Mouse (Mus musculus): Measurements from ENCODE around the gene Cyp21a1. TPM values are rescaled to one million over a fixed set of nuclear protein-coding genes. Genes with fewer than 3 reads are reported as not detected.
"Not testable (repeated sequence)": the region's sequence is repeated elsewhere in the genome, so short reads cannot be mapped to it uniquely, and the experiment has no call there.

The Cyp21a1 gene
- polyA plus RNA-seq, 1 experiment from 2014 or later, result not detected

GRCm38 (mm10) chr17:34798071-34798470 is 6.3 kb downstream of the Cyp21a1 start:
- not testable (repeated sequence) for H3K4me2 ChIP-seq (ENCODE audit: low read depth, low read length); H3K4me1 ChIP-seq (ENCODE audit: control insufficient read depth, insufficient read depth, low read length); H3K27ac ChIP-seq (ENCODE audit: low read depth, low read length); H3K27me3 ChIP-seq (ENCODE audit: control insufficient read depth, insufficient read depth, low read length); H3K9me3 ChIP-seq (ENCODE audit: control insufficient read depth, low read length); H3K36me3 ChIP-seq (ENCODE audit: control insufficient read depth, insufficient read depth, low read length); H3K9ac ChIP-seq (replicated peaks; ENCODE audit: low read depth, low read length); H3K4me3 ChIP-seq (ENCODE audit: low read depth, low read length); ATAC-seq (ENCODE audit: low read depth)
- 84% methylated on average over 7 of the region's 7 CpGs for WGBS

DNA sequence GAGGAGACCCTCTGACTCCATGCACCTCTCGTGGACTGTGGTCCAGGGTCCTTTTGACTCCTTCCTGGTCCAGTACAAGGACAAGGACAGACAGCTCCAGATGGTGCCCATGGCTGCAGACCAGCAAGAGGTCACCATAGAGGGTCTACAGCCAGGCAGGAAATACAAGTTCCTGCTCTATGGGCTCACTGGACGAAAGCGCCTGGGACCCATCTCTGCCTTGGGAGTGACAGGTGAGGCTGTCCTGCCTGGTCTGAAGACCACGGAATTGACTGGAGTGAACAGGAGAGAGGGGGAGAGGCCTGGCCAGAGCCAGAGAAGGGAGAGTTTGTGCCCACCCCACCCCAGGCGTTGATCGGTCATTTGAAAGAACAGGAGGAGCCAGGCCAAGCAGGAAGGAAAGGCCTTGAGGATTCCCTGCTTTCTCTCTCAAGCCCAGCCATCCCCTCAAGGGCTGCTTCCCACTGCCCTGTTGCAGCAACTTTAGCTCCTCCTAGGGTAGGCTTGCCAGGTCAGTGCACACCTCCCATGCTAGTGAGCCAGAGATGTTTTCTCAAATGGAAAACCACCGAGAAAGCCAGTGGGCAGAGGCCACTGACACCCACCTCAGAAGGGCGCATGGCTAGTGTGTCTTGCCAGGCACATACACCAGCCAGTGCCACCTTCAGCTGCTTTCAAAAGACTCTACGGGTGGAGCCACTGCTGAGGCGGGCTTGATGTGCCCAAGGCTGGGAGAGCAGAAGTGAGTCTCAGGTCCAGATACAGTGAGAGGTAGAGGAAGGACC is 7.0 kb downstream of the Cyp21a1 start:
- H3K4me1 ChIP-seq (ENCODE audit: control insufficient read depth, insufficient read depth, low read length), result not testable (repeated sequence)
- 91% methylated on average over 10 of the region's 10 CpGs for WGBS

GRCm38 (mm10) chr17:34796311-34797140 is 7.8 kb downstream of the Cyp21a1 start:
- Histone ChIP-seq H3K36me3 (ENCODE audit: control insufficient read depth, insufficient read depth, low read length) (no peaks in the 10 kb centered on the region), H3K4me2 (ENCODE audit: low read depth, low read length) (no peak overlapping the region), H3K4me3 (ENCODE audit: low read depth, low read length) (no peak overlapping the region), H3K9me3 (ENCODE audit: control insufficient read depth, low read length) (no peaks in the 10 kb centered on the region), H3K27me3 (ENCODE audit: control insufficient read depth, insufficient read depth, low read length) (no peaks in the 10 kb centered on the region), H3K9ac (replicated peaks; ENCODE audit: low read depth, low read length) (no peak overlapping the region), H3K27ac (ENCODE audit: low read depth, low read length) (no peak overlapping the region), H3K4me1 (ENCODE audit: control insufficient read depth, insufficient read depth, low read length) (no peaks in the 10 kb centered on the region)
- ATAC-seq (ENCODE audit: low read depth), result no peak
- WGBS, result 88% methylated on average over 8 of the region's 8 CpGs

More for the DNA sequence above, 7.0 kb downstream of the Cyp21a1 start:
- H3K4me3 ChIP-seq (ENCODE audit: low read depth, low read length); H3K9me3 ChIP-seq (ENCODE audit: control insufficient read depth, low read length); H3K9ac ChIP-seq (replicated peaks; ENCODE audit: low read depth, low read length); ATAC-seq (ENCODE audit: low read depth); H3K4me2 ChIP-seq (ENCODE audit: low read depth, low read length); H3K27me3 ChIP-seq (ENCODE audit: control insufficient read depth, insufficient read depth, low read length); H3K27ac ChIP-seq (ENCODE audit: low read depth, low read length); H3K36me3 ChIP-seq (ENCODE audit: control insufficient read depth, insufficient read depth, low read length): not testable (repeated sequence)

- no peak for ATAC-seq (ENCODE audit: low read depth)
- Histone ChIP-seq H3K4me1 (ENCODE audit: control insufficient read depth, insufficient read depth, low read length) (no peaks in the 10 kb centered on the region), H3K36me3 (ENCODE audit: control insufficient read depth, insufficient read depth, low read length) (no peaks in the 10 kb centered on the region), H3K4me2 (ENCODE audit: low read depth, low read length) (no peak overlapping the region), H3K27ac (ENCODE audit: low read depth, low read length) (no peak overlapping the region), H3K9ac (replicated peaks; ENCODE audit: low read depth, low read length) (no peak overlapping the region), H3K9me3 (ENCODE audit: control insufficient read depth, low read length) (no peaks in the 10 kb centered on the region), H3K27me3 (ENCODE audit: control insufficient read depth, insufficient read depth, low read length) (no peaks in the 10 kb centered on the region), H3K4me3 (ENCODE audit: low read depth, low read length) (no peak overlapping the region)
- WGBS, result 73% methylated on average over 9 of the region's 9 CpGs
These were observed 8.7 kb downstream of the Cyp21a1 start for GRCm38 (mm10) chr17:34795633-34796032.

DNA sequence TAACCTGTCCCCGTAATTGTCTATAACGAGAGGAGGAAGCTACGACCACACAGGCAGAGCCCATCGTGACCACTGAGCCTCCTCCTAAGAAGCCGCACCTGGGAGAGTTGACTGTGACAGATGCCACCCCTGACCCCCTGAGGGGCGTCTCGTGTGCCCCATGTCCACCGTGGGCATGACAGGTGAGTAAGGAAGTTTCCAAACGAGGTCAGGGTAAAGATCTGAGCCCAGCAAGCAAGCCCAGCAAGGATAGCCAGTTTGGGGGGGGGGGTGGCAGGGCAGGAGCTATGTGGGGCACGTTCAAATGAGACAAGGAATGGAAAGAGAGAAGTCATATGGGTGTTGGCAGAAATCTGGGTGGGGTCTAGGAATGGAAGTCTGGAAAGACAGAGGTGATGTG is 9.3 kb downstream of the Cyp21a1 start:
- H3K4me1 ChIP-seq (ENCODE audit: control insufficient read depth, insufficient read depth, low read length), result no peaks in the 10 kb centered on the region
- no peak overlapping the region for H3K4me3 ChIP-seq (ENCODE audit: low read depth, low read length)
- no peak for ATAC-seq (ENCODE audit: low read depth)
- no peaks in the 10 kb centered on the region for H3K36me3 ChIP-seq (ENCODE audit: control insufficient read depth, insufficient read depth, low read length)
- whole genome bisulfite sequencing, result 88% methylated on average over 10 of the region's 10 CpGs
- H3K9me3 ChIP-seq (ENCODE audit: control insufficient read depth, low read length), result no peaks in the 10 kb centered on the region
- no peak overlapping the region for H3K9ac ChIP-seq (replicated peaks; ENCODE audit: low read depth, low read length)
- H3K27me3 ChIP-seq (ENCODE audit: control insufficient read depth, insufficient read depth, low read length), result no peaks in the 10 kb centered on the region
- no peak overlapping the region for H3K4me2 ChIP-seq (ENCODE audit: low read depth, low read length)
- H3K27ac ChIP-seq (ENCODE audit: low read depth, low read length), result no peak overlapping the region

- Histone ChIP-seq H3K9ac (replicated peaks; ENCODE audit: low read depth, low read length) (no peak overlapping the region), H3K4me1 (ENCODE audit: control insufficient read depth, insufficient read depth, low read length) (no peaks in the 10 kb centered on the region), H3K4me2 (ENCODE audit: low read depth, low read length) (no peak overlapping the region), H3K27ac (ENCODE audit: low read depth, low read length) (no peak overlapping the region), H3K36me3 (ENCODE audit: control insufficient read depth, insufficient read depth, low read length) (no peaks in the 10 kb centered on the region), H3K4me3 (ENCODE audit: low read depth, low read length) (no peak overlapping the region), H3K27me3 (ENCODE audit: control insufficient read depth, insufficient read depth, low read length) (no peaks in the 10 kb centered on the region), H3K9me3 (ENCODE audit: control insufficient read depth, low read length) (no peaks in the 10 kb centered on the region; the same call in 1 of the 2 replicates)
- WGBS, result 79% methylated on average over 9 of the region's 9 CpGs
- no peak for ATAC-seq (ENCODE audit: low read depth)
These were observed 26.6 kb downstream of the Cyp21a1 start for GRCm38 (mm10) chr17:34777680-34778325.

- WGBS, result 78% methylated on average over 3 of the region's 3 CpGs
- ATAC-seq (ENCODE audit: low read depth), result no peak
These were observed 42.9 kb downstream of the Cyp21a1 start for GRCm38 (mm10) chr17:34761471-34761870.

More at GRCm38 (mm10) chr17:34761471-34761870, 42.9 kb downstream of the Cyp21a1 start:
- no peaks in the 10 kb centered on the region for H3K36me3 ChIP-seq (ENCODE audit: control insufficient read depth, insufficient read depth, low read length)
- no peak overlapping the region for H3K9ac ChIP-seq (replicated peaks; ENCODE audit: low read depth, low read length)
- no peak overlapping the region for H3K4me2 ChIP-seq (ENCODE audit: low read depth, low read length)
- H3K27me3 ChIP-seq (ENCODE audit: control insufficient read depth, insufficient read depth, low read length), result no peaks in the 10 kb centered on the region
- no peaks in the 10 kb centered on the region for H3K4me1 ChIP-seq (ENCODE audit: control insufficient read depth, insufficient read depth, low read length)
- H3K27ac ChIP-seq (ENCODE audit: low read depth, low read length), result no peak overlapping the region
- H3K9me3 ChIP-seq (ENCODE audit: control insufficient read depth, low read length), result no peaks in the 10 kb centered on the region
- no peak overlapping the region for H3K4me3 ChIP-seq (ENCODE audit: low read depth, low read length)
